In the genomic region with DNA sequence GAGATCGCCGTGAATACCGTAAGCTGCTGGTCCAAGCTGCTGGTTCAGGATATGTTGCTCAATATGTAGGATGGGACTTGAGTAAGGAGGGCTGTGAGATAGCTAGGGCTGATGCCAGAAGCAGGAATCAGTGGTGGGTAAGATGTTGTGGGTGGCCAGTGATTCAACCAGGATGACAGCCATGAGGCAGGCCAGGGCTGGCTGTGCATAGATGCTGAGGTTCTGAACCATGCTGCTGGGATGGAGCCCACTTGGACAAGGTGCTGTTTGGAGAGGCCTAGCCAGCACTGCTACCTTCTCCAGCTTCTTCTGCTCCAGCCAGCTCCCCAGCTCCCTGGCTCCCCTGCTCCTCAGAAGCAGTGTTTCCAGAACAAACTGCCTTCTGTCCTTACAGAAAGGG, we compare ENCODE assay signal across 14 mouse cellular contexts.
"Had no signal": no experiment of that assay in that cellular context is flagged by ENCODE, and none has a peak within 500 bp of the region (broad histone marks: within the 10 kb centered on the region; RNA-seq: fewer than 3 reads in every experiment).

No protein-coding gene starts in this region.

- H3K4me1 ChIP-seq: liver, embryonic 15.5 days; neural tube, embryonic 12.5 days; stomach, embryonic 15.5 days had no signal

- H3K27ac ChIP-seq: kidney, postnatal 0 days; limb, embryonic 12.5 days; liver, embryonic 15.5 days; neural tube, embryonic 12.5 days; stomach, embryonic 15.5 days had no signal

- H3K9me3 ChIP-seq: limb, embryonic 12.5 days; liver, embryonic 15.5 days; neural tube, embryonic 12.5 days; stomach, embryonic 15.5 days had no signal

- DNase-seq: kidney, adult 9 months; kidney, postnatal 36 days; layer of hippocampus, adult 9-11 months; layer of hippocampus, postnatal 36 days; lung, adult 2 months; lung, postnatal 36 days; midbrain, embryonic 14.5 days; thymus, adult 2 months; thymus, postnatal 25 days had no signal

- H3K27me3 ChIP-seq: limb, embryonic 12.5 days; neural tube, embryonic 12.5 days; stomach, embryonic 15.5 days had no signal

- H3K36me3 ChIP-seq: limb, embryonic 12.5 days; liver, embryonic 15.5 days; neural tube, embryonic 12.5 days; stomach, embryonic 15.5 days had no signal

- H3K4me3 ChIP-seq: limb, embryonic 12.5 days; liver, embryonic 15.5 days; neural tube, embryonic 12.5 days; stomach, embryonic 15.5 days had no signal
